Mouse (Mus musculus): ENCODE measurements at regions not wholly inside any gene's neighbourhood (a gene's known extent, or its start where the extent isn't known, plus 50 kb on each side); places are given as distances from the start of the nearest gene placed in this dataset.
"Not testable (repeated sequence)": the region's sequence is repeated elsewhere in the genome, so short reads cannot be mapped to it uniquely, and the experiment has no call there.

DNA sequence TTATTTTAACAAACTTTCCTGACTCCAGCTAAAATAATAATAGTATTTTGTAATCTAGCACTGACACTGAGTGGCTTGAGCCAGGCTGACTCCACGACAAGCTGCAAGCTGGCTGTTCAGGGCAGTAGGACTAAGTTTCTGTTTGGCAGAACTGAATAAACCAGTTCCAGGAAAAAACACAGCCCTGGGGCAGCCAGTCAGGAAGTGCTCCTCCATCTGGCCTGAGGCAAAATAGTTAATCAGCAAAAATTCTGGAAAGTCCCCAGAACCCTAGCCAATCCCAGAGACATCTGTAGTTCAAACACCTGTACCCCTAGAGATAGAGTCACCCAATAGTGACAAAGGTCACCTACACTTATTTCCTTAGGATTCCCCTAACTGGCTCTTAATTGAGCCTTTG, 3544.7 kb downstream of the 9330182O14Rik start:
- WGBS = 44% methylated on average over 1 of the region's 1 CpGs
- Histone ChIP-seq H3K4me3 (no peak overlapping the region), H3K27me3 (replicated peaks) (no peaks in the 10 kb centered on the region), H3K9ac (no peak overlapping the region), H3K36me3 (no peaks in the 10 kb centered on the region), H3K9me3 (replicated peaks) (no peaks in the 10 kb centered on the region), H3K4me2 (no peak overlapping the region), H3K4me1 (replicated peaks) (no peaks in the 10 kb centered on the region), H3K27ac (ENCODE audit: poor library complexity, severe bottlenecking) (no peak overlapping the region)
- no peak for ATAC-seq (ENCODE audit: insufficient number of reproducible peaks, low FRiP score)

GRCm38 (mm10) chr15:43682176-43682575, 3548.0 kb downstream of the 9330182O14Rik start:
- WGBS = 81% methylated on average over 2 of the region's 2 CpGs
- ATAC-seq (ENCODE audit: insufficient number of reproducible peaks, low FRiP score) = no peak
- Histone ChIP-seq H3K36me3 (no peaks in the 10 kb centered on the region), H3K27me3 (replicated peaks) (no peaks in the 10 kb centered on the region), H3K9me3 (replicated peaks) (no peaks in the 10 kb centered on the region), H3K4me1 (replicated peaks) (no peaks in the 10 kb centered on the region), H3K4me3 (no peak overlapping the region), H3K27ac (ENCODE audit: poor library complexity, severe bottlenecking) (no peak overlapping the region), H3K4me2 (no peak overlapping the region), H3K9ac (no peak overlapping the region)

DNA sequence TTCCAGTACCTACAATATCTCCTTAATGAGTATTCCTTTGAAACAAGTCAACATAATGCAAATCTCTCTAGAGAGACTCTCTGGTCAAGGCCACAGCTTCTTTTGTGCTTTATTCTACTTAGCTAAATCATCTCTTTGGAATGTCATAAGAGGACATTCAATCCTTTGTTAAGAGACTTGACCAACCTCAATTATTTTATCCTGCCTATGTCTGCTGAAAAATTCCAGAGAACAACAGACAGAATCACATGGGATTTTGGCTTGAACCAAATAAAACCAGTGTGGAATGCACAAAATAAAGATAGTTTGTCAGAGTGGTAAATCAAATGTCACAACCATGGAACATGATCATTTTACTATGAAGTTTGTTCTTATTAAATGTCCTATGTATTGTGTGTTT, 3557.8 kb downstream of the 9330182O14Rik start:
- H3K9me3 ChIP-seq (replicated peaks); H3K36me3 ChIP-seq; ATAC-seq (ENCODE audit: insufficient number of reproducible peaks, low FRiP score); H3K4me1 ChIP-seq (replicated peaks); H3K27ac ChIP-seq (ENCODE audit: poor library complexity, severe bottlenecking); H3K9ac ChIP-seq; H3K4me3 ChIP-seq; H3K27me3 ChIP-seq (replicated peaks); H3K4me2 ChIP-seq: not testable (repeated sequence)

DNA sequence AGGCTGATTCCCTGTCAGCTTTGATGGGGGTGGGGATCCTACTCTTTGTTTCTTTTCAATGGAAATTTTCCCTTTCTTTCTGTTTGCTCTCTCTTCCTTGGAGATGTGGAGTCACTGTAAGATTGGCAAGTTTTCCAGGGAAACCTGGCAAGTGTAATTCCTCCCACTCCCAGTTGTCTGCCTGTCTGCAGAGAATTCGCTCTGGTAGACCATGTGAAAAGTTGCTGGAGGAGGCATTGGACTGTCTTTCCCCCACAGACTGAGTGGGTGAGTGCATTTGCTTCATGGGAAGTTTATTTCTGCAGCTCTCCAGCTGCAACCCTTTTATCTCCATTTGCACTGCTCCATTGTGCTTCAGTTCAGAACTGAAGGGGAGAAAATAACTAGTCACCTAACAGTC, 3561.3 kb downstream of the 9330182O14Rik start:
- Histone ChIP-seq H3K36me3 (no peaks in the 10 kb centered on the region), H3K4me1 (replicated peaks) (no peaks in the 10 kb centered on the region), H3K27ac (ENCODE audit: poor library complexity, severe bottlenecking) (no peak overlapping the region), H3K9me3 (replicated peaks) (no peaks in the 10 kb centered on the region), H3K27me3 (replicated peaks) (no peaks in the 10 kb centered on the region), H3K4me2 (no peak overlapping the region), H3K9ac (no peak overlapping the region), H3K4me3 (no peak overlapping the region)
- WGBS = 68% methylated on average over 1 of the region's 1 CpGs
- ATAC-seq (ENCODE audit: insufficient number of reproducible peaks, low FRiP score) = no peak

DNA sequence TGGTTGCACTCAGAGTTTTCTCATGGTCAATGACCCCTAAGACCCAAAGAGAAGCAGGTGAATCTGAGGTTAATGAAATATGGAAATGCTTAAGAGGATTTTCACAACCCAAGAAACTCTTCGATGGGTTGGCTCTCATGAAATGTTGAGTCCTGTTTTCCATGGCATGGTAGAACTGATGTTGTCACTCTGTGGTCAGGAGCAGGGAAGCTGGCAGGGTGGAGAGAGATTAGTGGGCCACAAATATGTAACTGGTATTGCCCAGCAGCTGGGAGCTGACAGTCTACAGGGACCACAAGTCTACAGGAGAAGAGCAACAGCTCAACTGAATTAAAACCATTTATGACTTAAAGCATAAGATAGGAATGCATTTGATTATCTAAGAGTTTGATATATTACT, 3582.9 kb downstream of the 9330182O14Rik start:
- 80% methylated on average over 1 of the region's 1 CpGs for WGBS
- no peaks in the 10 kb centered on the region for H3K4me1 ChIP-seq (replicated peaks)
- H3K4me3 ChIP-seq = no peak overlapping the region
- no peaks in the 10 kb centered on the region for H3K27me3 ChIP-seq (replicated peaks)
- H3K4me2 ChIP-seq = no peak overlapping the region
- no peak overlapping the region for H3K27ac ChIP-seq (ENCODE audit: poor library complexity, severe bottlenecking)
- no peak for ATAC-seq (ENCODE audit: insufficient number of reproducible peaks, low FRiP score)
- H3K9ac ChIP-seq = no peak overlapping the region
- H3K36me3 ChIP-seq = no peaks in the 10 kb centered on the region
- H3K9me3 ChIP-seq (replicated peaks) = no peaks in the 10 kb centered on the region

DNA sequence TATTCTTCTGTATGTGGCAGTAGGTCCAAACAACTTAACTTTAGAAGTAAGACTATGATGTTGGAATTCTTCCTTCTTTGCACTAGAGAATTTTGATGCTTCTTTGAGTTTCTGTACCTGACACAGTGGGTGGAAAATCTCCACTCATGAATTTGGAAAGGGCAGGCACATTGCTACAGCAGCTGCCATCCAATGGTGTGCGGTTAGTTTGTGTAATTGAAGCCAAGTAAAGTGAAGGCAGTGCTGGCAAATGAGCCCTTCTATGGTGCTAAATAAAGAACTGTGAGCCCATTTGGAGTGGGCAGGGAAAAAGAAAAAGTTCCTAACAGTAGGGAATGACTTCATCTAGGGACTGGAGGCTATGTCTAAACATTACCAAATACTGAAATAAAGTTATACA, 3583.4 kb downstream of the 9330182O14Rik start:
- Histone ChIP-seq H3K4me1 (replicated peaks) (no peaks in the 10 kb centered on the region), H3K36me3 (no peaks in the 10 kb centered on the region), H3K27ac (ENCODE audit: poor library complexity, severe bottlenecking) (no peak overlapping the region), H3K9me3 (replicated peaks) (no peaks in the 10 kb centered on the region), H3K4me2 (no peak overlapping the region), H3K27me3 (replicated peaks) (no peaks in the 10 kb centered on the region), H3K4me3 (no peak overlapping the region), H3K9ac (no peak overlapping the region)
- ATAC-seq (ENCODE audit: insufficient number of reproducible peaks, low FRiP score) = no peak
- WGBS = 86% methylated on average over 1 of the region's 1 CpGs

GRCm38 (mm10) chr15:43720916-43721315, 3586.8 kb downstream of the 9330182O14Rik start:
- Histone ChIP-seq H3K4me2 (no peak overlapping the region), H3K27ac (ENCODE audit: poor library complexity, severe bottlenecking) (no peak overlapping the region), H3K27me3 (replicated peaks) (no peaks in the 10 kb centered on the region), H3K9ac (no peak overlapping the region), H3K4me1 (replicated peaks) (no peaks in the 10 kb centered on the region), H3K4me3 (no peak overlapping the region), H3K36me3 (no peaks in the 10 kb centered on the region), H3K9me3 (replicated peaks) (no peaks in the 10 kb centered on the region)
- 67% methylated on average over 1 of the region's 1 CpGs for WGBS
- no peak for ATAC-seq (ENCODE audit: insufficient number of reproducible peaks, low FRiP score)

DNA sequence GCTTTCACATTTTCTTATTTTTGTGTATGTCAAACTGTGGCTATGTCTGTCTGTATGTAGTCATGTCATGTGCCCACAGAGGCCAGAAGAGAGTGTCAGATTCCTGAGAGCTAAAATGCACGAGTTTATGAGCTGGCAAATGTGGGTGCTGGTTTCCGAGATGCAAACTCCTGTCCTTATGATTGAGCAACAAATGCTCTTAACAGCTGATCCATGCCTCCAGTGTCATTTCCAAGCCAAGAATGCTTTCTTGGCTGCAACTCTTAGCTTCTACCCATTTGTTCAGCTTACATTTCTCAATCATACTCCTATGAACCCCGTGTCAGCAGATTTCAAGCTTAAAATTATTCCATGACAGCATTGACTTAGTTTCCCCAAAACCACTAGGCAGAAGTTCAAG, 3601.5 kb downstream of the 9330182O14Rik start:
- ATAC-seq (ENCODE audit: insufficient number of reproducible peaks, low FRiP score) = no peak
- Histone ChIP-seq H3K4me3 (no peak overlapping the region), H3K9ac (no peak overlapping the region), H3K4me2 (no peak overlapping the region), H3K4me1 (replicated peaks) (no peaks in the 10 kb centered on the region), H3K9me3 (replicated peaks) (no peaks in the 10 kb centered on the region), H3K27me3 (replicated peaks) (no peaks in the 10 kb centered on the region), H3K27ac (ENCODE audit: poor library complexity, severe bottlenecking) (no peak overlapping the region), H3K36me3 (no peaks in the 10 kb centered on the region)
- WGBS = 72% methylated on average over 3 of the region's 3 CpGs

DNA sequence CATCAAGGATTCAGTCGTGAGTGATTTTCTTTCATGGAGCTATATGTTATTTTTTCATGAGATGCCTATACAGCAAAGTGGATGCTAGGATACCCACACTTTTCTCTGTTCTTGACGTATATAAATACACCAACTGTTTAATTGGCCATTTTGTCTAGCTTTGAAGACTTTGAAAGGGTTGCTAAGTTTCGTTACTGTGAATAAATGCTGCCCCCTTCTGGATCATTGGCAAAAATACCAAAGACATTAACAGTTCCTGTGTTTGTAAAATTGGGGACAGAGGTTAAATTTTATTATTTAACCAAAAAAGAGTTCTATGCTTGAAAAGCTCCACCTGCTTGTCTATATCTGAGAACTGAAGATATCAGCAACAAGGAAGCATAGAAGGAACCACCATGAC, 3624.1 kb downstream of the 9330182O14Rik start:
- H3K9me3 ChIP-seq (replicated peaks) = no peaks in the 10 kb centered on the region
- H3K4me2 ChIP-seq = no peak overlapping the region
- H3K36me3 ChIP-seq = no peaks in the 10 kb centered on the region
- H3K27ac ChIP-seq (ENCODE audit: poor library complexity, severe bottlenecking) = no peak overlapping the region
- ATAC-seq (ENCODE audit: insufficient number of reproducible peaks, low FRiP score) = no peak
- H3K9ac ChIP-seq = no peak overlapping the region
- H3K27me3 ChIP-seq (replicated peaks) = no peaks in the 10 kb centered on the region
- WGBS = 18% methylated on average over 3 of the region's 3 CpGs
- no peak overlapping the region for H3K4me3 ChIP-seq
- no peaks in the 10 kb centered on the region for H3K4me1 ChIP-seq (replicated peaks)

DNA sequence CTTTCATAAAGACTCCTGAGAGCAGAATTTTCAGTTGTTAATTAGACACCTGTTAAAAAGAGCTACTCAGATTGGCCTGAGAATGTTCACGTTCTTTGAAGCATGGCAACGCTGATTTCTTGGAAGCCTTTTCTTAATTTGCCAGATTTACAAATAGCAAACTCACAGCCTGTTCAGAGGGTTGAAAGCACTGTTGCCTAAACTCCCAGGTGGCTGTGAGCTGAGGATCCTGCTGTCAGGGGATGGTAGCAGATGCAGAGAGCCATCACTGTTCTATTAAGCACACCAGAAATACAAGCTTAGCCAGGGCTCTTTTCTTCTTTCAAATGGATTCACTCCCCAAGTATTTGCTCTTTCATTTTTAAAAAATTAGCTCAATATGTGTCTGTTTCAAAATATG, 3630.4 kb downstream of the 9330182O14Rik start:
- H3K4me2 ChIP-seq = no peak overlapping the region
- H3K9ac ChIP-seq = no peak overlapping the region
- WGBS = 85% methylated on average over 2 of the region's 2 CpGs
- no peaks in the 10 kb centered on the region for H3K27me3 ChIP-seq (replicated peaks)
- no peaks in the 10 kb centered on the region for H3K9me3 ChIP-seq (replicated peaks)
- no peaks in the 10 kb centered on the region for H3K4me1 ChIP-seq (replicated peaks)
- no peaks in the 10 kb centered on the region for H3K36me3 ChIP-seq
- ATAC-seq (ENCODE audit: insufficient number of reproducible peaks, low FRiP score) = no peak
- no peak overlapping the region for H3K4me3 ChIP-seq
- H3K27ac ChIP-seq (ENCODE audit: poor library complexity, severe bottlenecking) = no peak overlapping the region

GRCm38 (mm10) chr15:43772718-43773117, 3638.6 kb downstream of the 9330182O14Rik start:
- Histone ChIP-seq H3K9ac (no peak overlapping the region), H3K4me1 (replicated peaks) (no peaks in the 10 kb centered on the region), H3K9me3 (replicated peaks) (no peaks in the 10 kb centered on the region), H3K27me3 (replicated peaks) (no peaks in the 10 kb centered on the region), H3K4me3 (no peak overlapping the region), H3K27ac (ENCODE audit: poor library complexity, severe bottlenecking) (no peak overlapping the region), H3K4me2 (no peak overlapping the region), H3K36me3 (no peaks in the 10 kb centered on the region)
- 21% methylated on average over 3 of the region's 3 CpGs for WGBS
- no peak for ATAC-seq (ENCODE audit: insufficient number of reproducible peaks, low FRiP score)

GRCm38 (mm10) chr15:43782126-43782632, 3648.0 kb downstream of the 9330182O14Rik start:
- H3K36me3 ChIP-seq; H3K27ac ChIP-seq (ENCODE audit: poor library complexity, severe bottlenecking); H3K4me1 ChIP-seq (replicated peaks); H3K4me3 ChIP-seq; ATAC-seq (ENCODE audit: insufficient number of reproducible peaks, low FRiP score); H3K4me2 ChIP-seq; H3K9me3 ChIP-seq (replicated peaks); H3K27me3 ChIP-seq (replicated peaks); H3K9ac ChIP-seq: not testable (repeated sequence)
- WGBS = 77% methylated on average over 3 of the region's 3 CpGs
